Mouse (Mus musculus): ENCODE measurements around the gene Bckdhb.
"Not testable (repeated sequence)": the region's sequence is repeated elsewhere in the genome, so short reads cannot be mapped to it uniquely, and the experiment has no call there.

Gene Bckdhb

GRCm38 (mm10) chr9:83963296-83963695 is 38.4 kb downstream of the Bckdhb start:
- DNase-seq (ENCODE audit: low spot score in 2 of 2), result no peak

GRCm38 (mm10) chr9:83964376-83964775 is 39.4 kb downstream of the Bckdhb start:
- DNase-seq (ENCODE audit: low spot score in 2 of 2), result no peak

DNA sequence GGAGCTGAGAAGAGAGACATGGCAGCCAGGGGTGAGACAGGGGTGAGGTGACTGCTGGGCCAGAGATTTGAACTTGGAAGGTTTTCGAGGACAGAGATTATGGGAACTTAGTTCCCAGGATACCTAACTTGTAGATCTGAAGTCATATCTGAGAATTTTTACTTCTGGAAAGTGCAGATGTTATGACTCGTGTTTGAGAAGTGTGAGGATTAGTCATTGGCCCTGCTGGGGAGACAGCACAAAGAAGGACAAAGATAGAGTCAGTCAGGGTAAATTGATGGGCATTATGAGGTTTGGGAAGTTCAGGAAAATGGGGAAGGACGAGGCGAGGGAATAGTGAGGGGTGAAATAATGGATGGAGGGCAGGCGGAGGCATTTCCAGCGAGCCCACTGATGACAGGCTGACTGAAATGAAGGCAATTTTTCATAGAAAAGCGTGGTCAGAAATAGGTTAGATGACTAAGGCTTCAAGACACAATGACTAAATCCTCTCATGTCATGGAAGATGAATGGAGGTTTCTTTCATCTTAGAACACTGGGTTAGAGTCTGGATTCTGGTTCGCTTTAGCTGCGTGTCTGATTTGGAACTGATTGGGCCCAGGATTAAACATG is 42.6 kb downstream of the Bckdhb start:
- DNase-seq (ENCODE audit: low spot score in 2 of 2), result no peak

- no peak for DNase-seq (ENCODE audit: low spot score in 2 of 2)
Measured at GRCm38 (mm10) chr9:83969326-83969725, 44.4 kb downstream of the Bckdhb start.

- DNase-seq (ENCODE audit: low spot score in 2 of 2), result no peak
Measured at GRCm38 (mm10) chr9:83973467-83973866, 48.5 kb downstream of the Bckdhb start.

DNA sequence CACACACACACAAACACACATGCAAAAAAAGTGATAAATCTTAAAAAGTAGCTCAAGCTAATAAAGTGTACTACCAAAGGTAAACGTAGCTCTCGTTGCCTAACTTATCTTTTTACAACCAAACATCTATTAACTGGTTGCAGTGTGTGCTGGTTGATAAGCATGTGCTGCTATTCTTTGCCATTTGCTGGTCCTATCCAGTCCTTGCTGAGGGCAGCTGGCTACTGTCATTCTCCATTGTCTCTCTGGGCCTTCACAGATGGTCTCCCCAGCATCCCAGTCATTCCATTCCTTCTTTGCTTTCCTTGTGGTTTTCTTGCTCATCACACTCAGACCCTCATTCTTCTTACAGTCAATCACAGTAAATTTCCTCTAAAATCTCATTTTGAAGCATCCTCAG is 50.9 kb downstream of the Bckdhb start:
- no peak for DNase-seq (ENCODE audit: low spot score in 2 of 2)

DNA sequence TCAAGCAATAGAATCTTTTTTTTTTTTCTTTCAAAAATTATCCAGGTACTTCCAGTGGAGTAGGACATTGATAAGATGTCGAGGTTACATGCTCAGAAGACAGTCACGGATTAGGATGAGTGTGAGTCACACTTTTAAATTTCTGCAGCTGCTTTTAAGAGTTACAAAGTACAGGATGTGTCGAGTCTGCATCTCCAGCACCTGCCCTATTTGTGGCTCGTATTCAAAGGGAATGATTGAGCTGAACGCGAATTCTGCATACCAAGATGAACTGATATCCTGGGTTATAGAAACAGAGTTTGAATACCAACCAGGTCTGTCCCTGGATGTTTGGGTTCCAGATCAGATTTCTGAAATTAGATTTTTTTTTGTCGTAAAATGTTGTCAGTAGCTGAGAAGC is 56.3 kb downstream of the Bckdhb start:
- no peak for DNase-seq (ENCODE audit: low spot score in 2 of 2)

DNA sequence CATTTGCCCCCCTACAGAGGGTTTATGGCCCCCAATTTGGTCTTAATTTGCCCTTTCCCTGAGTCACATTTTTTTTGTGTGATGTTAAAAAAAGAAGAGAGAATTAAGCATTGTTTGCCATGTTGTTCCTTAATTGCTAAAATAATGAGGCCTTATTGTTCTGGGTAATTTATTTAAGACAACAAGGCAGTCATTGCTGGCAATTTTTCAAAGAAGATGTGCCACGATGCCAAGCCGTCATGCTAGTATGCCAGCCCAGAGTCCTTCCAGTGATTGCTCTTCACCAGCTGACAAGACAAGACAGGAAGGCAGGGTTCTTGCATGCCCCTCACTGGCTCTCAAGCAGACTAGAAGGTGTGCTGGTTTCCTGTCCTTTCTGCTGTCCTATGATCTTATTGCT is 84.0 kb downstream of the Bckdhb start:
- DNase-seq (ENCODE audit: low spot score in 2 of 2), result no peak

GRCm38 (mm10) chr9:84011146-84011545 is 86.2 kb downstream of the Bckdhb start:
- DNase-seq (ENCODE audit: low spot score in 2 of 2), result no peak

GRCm38 (mm10) chr9:84018141-84018540 is 93.2 kb downstream of the Bckdhb start:
- DNase-seq (ENCODE audit: low spot score in 2 of 2), result not testable (repeated sequence)

- no peak for DNase-seq (ENCODE audit: low spot score in 2 of 2)
Measured at GRCm38 (mm10) chr9:84019627-84020026, 94.7 kb downstream of the Bckdhb start.

- DNase-seq (ENCODE audit: low spot score in 2 of 2), result no peak
Measured at GRCm38 (mm10) chr9:84021189-84021588, 96.2 kb downstream of the Bckdhb start.

DNA sequence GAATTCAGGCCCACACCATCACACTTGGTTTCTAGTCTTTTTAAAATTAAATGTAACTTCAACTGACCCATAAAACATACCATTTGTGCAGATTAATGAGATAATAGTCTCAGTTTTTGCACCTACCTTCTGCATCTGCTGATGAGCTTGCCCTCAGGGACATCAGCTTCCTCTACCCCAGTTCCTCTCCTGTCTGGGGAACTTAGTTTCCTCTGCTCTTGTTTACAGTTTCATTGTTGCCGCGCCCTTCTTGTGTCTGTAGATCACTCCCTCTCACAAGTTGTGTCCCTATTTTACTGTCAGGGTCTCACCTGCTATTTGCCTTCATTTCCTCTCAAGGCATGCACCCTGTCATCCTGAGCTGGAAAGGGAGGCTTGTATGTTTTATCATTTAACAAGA is 103.2 kb downstream of the Bckdhb start:
- peak in 1 of 2 experiments; percentile 25 for DNase-seq (ENCODE audit: low spot score in 2 of 2)

DNA sequence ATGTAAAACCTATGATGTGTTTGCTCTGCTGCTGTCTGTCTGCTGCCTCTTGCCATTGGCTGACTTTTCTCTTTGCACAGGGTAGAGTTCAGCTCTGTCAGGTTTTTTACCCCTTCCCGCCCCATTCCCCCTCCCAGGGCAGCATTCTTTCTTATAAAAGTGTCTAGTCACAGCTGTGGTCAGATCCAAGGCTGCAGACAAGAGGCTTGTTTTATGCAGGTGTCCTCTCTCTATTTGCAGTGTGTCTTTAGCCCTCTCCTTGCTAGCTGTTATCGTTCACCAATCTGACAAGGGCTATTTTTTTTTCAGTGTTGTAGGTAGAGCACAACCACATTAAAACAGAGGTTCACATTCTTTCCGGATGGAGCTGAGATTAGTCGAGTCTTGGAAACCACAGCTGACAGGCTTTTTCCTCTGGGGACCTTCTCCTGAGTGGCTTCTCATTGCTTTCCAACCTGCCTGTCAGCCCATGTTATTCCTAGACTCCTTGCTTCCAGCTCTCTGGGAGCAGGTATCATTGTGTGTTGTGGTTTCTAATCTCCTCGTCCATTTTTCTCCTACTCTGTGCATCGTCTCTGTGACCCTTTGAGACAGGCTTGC is 105.8 kb downstream of the Bckdhb start:
- DNase-seq (ENCODE audit: low spot score in 2 of 2), result no peak

DNA sequence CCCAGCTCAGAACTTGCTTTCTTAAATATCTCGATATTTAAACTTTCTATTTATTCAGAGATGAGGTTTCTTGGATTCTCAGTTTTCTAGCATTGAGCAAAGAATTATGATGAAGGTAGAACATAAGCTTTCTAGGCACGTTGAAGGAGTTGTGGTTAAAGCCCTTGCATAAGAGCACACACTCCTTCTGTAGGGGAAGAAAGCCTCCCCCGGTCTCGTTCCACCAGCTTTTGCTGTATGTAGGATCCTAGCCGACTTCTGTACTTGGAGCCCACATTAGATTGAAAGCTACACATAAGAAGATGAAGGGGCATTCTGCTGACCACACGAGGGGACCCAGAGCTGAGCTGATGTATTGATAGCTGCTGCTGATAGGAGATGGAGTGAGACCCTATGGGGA is 106.5 kb downstream of the Bckdhb start:
- no peak for DNase-seq (ENCODE audit: low spot score in 2 of 2)

DNA sequence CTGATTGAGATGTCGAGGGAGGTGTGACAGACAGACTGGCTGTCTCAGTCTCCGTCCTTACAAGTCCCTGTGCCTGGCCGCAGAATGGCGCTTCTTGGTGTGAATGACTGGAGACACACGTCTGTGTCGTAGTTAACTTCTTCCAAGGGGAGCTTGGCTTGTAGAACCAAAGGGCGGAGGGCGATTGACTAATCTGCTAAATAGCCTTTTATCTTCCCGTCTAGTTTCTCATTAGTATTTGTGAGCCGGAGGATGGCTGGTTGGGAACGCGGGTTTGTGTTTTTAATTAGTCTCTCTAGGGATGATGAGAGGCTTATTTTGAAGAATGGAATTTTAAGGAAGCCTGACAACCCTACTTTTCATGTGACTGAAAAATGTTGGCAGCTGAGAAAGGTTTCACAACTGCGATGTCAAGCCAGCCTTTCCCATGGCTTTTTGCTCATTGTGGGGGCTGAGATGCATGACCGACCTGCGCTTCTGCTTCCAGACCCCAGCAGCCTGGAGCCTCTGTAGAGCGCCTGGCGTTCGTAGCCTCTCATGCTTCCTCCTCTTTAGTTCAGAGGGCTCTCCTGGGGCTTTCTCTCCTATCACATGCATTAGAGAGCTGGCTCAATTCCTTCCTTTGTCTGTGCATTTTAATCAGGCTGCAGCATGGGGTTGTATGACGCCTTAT is 107.9 kb downstream of the Bckdhb start:
- no peak for DNase-seq (ENCODE audit: low spot score in 2 of 2)

DNA sequence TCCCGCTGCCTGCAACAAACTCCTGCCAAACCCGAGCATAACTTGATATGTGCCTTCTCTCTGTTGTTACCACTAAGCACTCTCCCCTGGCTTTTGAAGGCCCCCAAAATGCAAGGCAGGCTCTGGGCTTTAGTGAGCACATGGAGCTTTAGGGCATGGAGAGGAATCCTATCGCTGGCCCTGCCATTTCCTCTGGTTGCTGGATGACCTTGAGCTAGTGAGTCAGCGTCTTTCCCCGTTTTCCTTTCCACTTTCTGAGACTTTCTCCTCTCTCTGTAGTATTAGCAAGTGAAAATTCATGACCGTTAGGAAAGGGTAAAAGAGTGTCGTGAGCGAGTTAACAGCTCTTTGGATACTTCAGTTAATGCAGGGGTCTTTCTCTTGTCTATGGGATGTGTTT is 111.1 kb downstream of the Bckdhb start:
- no peak for DNase-seq (ENCODE audit: low spot score in 2 of 2)

- DNase-seq (ENCODE audit: low spot score in 2 of 2), result no peak
Measured at GRCm38 (mm10) chr9:84037224-84037623, 112.3 kb downstream of the Bckdhb start.

DNA sequence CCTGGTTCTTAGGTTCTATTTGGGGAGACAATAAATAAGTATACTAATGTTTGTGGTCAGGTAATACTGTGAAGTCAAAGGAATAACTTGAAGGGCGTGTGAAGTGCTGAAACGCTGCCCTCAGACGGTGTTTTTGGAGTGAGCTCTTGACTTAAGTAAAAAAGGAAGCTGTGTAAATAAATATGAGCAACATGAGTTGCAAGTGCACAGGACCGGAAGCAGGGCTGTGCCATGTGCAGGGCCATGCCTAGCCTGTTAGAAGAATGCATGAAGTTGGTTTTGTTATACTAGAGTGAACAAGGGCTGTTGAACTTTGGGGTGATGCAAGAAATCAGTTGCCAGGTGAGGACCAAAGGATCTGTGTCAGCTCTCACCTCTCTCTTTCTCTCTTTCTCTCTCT is 114.0 kb downstream of the Bckdhb start:
- DNase-seq (ENCODE audit: low spot score in 2 of 2), result no peak

- DNase-seq (ENCODE audit: low spot score in 2 of 2), result no peak
Measured at GRCm38 (mm10) chr9:84040376-84040775, 115.4 kb downstream of the Bckdhb start.

DNA sequence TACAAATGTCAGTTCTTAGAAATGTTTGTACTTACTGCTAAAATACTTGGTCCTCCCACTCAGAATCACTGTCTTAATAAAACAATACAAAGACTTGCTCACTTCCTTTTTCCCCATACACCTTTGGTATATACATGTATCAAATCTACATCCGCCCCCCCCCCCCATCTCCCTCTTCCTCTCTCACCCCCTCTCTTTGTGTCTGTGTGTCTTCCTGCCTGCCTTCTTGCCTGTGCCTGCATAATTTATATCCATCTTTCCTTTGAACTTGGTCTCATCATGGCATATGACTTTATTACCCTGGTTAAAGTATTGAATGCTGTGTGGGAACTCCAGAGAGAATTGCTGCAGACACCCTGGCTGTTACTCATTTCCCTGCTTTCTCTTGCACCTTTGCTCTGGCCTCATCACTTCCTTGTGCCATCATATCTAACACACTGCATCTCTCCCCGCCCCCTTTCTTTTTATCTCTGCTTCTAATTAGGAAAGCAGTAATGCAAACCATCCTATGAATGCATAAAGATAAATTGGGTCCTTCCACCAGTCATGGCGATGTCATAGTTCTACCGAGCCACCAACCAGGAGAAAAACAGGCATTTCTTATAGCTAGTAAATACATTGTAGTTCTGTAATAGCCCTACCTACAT is 116.8 kb downstream of the Bckdhb start:
- DNase-seq (ENCODE audit: low spot score in 2 of 2), result no peak

DNA sequence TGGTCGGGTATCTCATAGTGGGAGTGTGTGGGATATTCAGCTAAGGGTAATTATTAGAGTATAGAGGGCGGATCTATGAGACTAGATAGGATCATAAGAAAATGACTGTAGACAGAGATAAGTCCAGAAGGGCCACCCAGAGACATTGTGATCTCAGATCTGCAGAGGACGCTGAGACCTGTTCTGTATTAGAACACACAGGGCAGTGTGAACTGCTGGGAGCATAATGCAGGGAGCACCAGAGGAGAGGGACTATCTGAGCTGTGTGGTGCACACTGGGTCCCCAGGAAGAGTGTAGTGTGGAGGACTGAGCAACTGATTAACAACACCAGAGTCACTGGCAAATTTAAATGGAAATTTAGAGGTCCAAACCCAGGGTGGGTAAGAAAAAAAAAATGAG is 117.6 kb downstream of the Bckdhb start:
- no peak for DNase-seq (ENCODE audit: low spot score in 2 of 2)

DNA sequence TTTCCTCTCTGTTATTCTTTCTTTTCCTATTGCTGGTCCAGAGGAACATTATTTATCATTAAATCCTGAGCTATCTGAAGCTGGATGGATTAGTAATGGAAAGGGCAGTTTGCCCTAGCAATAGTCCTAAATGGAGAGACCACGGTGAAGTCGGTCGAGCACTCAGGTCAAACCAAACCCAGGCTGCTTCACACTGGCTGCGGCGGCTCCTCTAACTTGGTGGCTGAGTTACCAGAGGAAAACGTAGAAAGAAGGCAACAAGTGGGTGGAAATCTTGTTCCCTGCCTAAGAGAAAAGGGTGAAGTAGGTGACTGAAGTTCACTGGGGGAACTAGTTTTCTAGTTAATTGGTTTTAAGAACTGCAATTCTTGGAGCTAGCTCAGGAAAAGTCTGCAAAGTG is 119.2 kb downstream of the Bckdhb start:
- no peak for DNase-seq (ENCODE audit: low spot score in 2 of 2)
